Mouse (Mus musculus) bone marrow, adult 2 months (tissue): Measurements from ENCODE around the gene Atp2b4. TPM values are rescaled to one million over a fixed set of nuclear protein-coding genes. Genes with fewer than 3 reads are reported as not detected.

Experiments used
- H3K27ac ChIP-seq: fragments of 200-500 bp; 2 replicates; pipeline ENCODE4 v1.5.1; 2012; ENCODE audit warnings: low read depth, mild to moderate bottlenecking, control low read depth, inconsistent platforms, low read length; ENCODE audit not compliant: control insufficient read depth, poor library complexity, insufficient read depth
- H3K4me1 ChIP-seq: fragments of 200-500 bp; 2 replicates; pipeline ENCODE4 v1.6.1; 2011; ENCODE audit warnings: low read length; ENCODE audit not compliant: control insufficient read depth, insufficient read depth
- H3K4me3 ChIP-seq: fragments of 200-500 bp; replicated peaks from 2 replicates; pipeline ENCODE3; 2011; ENCODE audit warnings: mild to moderate bottlenecking, low read depth, low read length, control low read depth; ENCODE audit not compliant: control insufficient read depth
- CTCF ChIP-seq: fragments of 200-500 bp; IDR thresholded peaks from 2 replicates; pipeline ENCODE4 v1.5.1; 2011; ENCODE audit warnings: low read length, control low read depth; ENCODE audit not compliant: control insufficient read depth, insufficient read depth
- POLR2A ChIP-seq: fragments of 200-500 bp; IDR thresholded peaks from 2 replicates; pipeline ENCODE4 v1.6.1; 2011; ENCODE audit warnings: low read depth, mild to moderate bottlenecking, control low read depth, low read length, borderline replicate concordance; ENCODE audit not compliant: control insufficient read depth
- WGBS: fragments of 180-500 bp; shearing (Covaris S2); methylation state at CpG from one replicate; pipeline ENCODE4 v1.1.7; 2018; 5-methylcytosine and 5-hydroxymethylcytosine counted together
- polyA plus RNA-seq: library from polyadenylated mRNA; stranded (reverse); fragments of >200 nt; gene quantifications from 2 replicates; pipeline ENCODE4 v1.2.4, GENCODE M21; 2011; ENCODE audit warnings: low replicate concordance; ENCODE audit not compliant: missing spikeins, insufficient read depth, insufficient read length

Atp2b4 gene
- polyA plus RNA-seq, 1 experiment = 37.6 TPM

DNA sequence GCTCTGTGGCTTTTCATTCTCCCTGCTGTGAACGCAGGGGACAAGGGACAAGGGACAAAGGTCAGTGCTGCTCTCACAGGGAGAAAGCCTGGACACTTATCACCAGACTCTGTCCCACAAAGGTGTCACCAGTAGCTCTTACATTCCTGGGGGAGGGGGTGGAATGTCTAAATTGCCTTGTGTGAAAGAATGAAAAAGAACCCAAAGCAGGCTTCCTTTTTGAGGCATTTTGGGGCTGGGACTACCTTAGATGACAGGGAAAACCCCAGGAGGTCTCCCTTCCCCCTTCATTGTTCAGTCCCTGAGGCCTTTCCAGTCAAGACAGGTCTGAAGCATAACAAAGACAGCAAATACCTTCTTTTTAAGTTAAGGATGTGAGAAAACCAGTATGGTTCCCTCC lies 106.5 kb downstream of the Atp2b4 start:
- H3K4me1 ChIP-seq = peaks cover 9% of the 10 kb centered on the region
- TF ChIP-seq POLR2A (no peak), CTCF (no peak)
- H3K27ac ChIP-seq = peak overlapping the region; percentile 58
- WGBS = 44% methylated on average over 1 of the region's 1 CpGs
- H3K4me3 ChIP-seq = no peak overlapping the region

DNA sequence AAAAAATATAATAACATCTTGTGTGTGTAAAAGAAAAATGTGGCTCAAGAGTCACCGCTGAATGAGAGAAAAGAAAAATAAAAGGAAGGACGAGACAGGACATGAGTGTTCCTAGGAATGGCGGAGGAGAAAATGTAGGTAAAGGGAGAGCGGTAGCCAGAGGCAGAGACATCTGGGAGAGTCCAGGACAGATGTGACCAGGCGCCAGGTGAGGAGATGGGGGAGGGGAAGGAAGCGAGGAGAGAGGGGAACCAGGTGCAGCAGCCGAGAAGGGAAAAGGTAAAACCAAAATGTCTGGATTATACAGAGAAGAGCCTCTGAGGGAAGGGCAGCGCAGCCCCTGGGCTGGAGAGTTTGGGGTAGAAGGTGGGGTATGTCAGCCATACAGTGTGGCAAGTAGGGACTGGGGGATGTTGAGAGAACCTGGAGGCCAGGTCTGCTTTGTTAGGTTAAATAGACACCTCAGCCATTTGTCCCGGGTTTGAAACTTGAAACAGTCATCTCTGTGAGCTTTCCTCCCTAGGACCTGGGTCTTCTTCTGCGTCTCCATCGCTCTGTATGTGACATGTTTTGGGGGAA lies 107.2 kb downstream of the Atp2b4 start:
- WGBS = 83% methylated on average over 11 of the region's 11 CpGs
- H3K4me3 ChIP-seq = no peak overlapping the region
- 0 out of 2 replicates have a peak overlapping the region, but pooled peaks have one; percentile 6 for H3K27ac ChIP-seq
- peaks cover 9% of the 10 kb centered on the region for H3K4me1 ChIP-seq
- TF ChIP-seq CTCF (no peak), POLR2A (no peak)

DNA sequence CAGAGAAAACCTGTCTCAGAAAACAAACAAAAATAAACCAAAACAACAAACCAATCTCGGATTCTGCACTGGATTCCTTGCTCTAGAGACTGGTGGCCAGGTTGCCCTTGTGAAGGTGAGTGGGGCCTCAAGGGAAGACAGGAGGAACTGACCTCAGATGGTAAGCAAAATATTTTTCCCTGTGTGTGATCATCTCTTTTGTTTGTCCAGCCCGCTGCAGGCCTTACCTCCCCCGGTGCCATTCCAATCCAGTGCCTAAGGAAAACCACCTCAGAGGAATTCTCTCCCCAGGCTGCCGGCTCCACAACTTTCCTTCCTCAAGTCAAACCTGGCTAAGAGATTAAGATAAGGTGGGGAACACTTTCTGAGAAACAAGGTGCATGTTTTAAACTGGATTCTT lies 108.6 kb downstream of the Atp2b4 start:
- 73% methylated on average over 4 of the region's 4 CpGs for WGBS
- Histone ChIP-seq H3K4me1 (peaks cover 8% of the 10 kb centered on the region), H3K27ac (no peak overlapping the region), H3K4me3 (no peak overlapping the region)
- TF ChIP-seq POLR2A (no peak), CTCF (no peak)

DNA sequence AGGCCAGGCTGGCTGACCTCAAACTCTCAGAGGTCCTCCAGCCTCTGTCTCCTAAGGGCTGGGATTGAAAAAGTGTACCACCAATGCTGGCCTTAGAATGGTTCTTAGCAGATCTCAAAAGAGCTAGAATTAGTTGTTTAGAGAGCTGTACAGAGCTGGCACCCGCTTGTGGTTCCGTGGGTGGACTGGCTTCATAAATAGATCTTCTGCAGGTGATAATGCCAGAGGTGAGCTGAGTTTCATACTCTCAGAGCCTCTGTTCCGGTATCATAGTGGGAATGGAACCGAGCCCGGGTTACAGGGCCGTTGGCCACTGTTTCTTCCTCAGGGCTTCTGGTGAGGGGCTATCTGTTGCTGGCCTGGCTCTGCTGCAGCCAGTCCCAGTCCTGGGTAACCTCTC lies 109.8 kb downstream of the Atp2b4 start:
- WGBS = 75% methylated on average over 6 of the region's 6 CpGs
- H3K4me3 ChIP-seq = no peak overlapping the region
- peaks cover 8% of the 10 kb centered on the region for H3K4me1 ChIP-seq
- 0 out of 2 replicates have a peak overlapping the region, but pooled peaks have one; percentile 6 for H3K27ac ChIP-seq
- TF ChIP-seq CTCF (no peak), POLR2A (no peak)

DNA sequence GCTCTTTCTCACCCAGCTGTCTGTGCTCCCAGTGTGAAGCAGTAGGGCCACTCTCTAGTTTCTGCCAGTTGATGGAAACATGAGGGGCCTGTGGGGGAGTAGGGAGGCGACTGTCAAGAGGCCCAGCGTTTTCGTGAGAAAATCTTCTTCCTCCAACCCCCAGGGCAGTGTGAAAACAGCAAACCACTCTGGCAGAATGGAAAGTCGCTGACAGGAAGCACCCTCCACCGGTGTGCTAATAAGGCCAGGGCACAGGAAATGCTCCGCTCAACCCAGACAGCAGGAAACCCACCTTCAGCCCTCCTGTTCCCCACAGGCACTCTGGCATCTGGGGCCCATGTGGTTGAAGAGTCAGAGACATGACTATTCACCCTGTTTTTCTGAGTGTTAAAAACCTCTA lies 110.9 kb downstream of the Atp2b4 start, which contains the start of gene Lax1:
Gene Lax1, minus strand, starts transcription at position 212 of the 400 bp plus-strand sequence.
- H3K27ac ChIP-seq = peak within 1 kb of the TSS; percentile 86
- TF ChIP-seq POLR2A (no peak), CTCF (no peak)
- 2% methylated on average over 6 of the region's 6 CpGs for WGBS

DNA sequence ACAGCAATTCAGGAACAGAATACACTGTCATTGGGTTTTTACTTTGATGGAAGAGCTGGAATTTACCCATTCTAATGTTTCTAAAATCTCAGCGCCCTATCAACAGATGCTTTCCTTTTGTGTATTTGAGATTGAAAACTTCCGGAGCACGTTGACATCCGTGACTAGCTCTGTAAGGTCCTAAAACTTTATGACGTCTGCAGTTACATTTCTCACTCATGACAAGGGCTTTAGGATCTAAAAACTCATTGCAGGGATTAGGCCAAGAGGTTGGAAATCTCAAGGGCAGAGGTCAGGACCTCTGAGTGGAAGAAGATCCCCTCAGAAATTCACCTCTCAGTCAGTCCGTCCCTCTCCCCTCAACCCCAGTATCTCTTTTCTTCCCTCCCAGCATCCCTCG lies 112.5 kb downstream of the Atp2b4 start:
- TF ChIP-seq CTCF = no peak
- no peak for TF ChIP-seq POLR2A
- Histone ChIP-seq H3K4me1 (peaks cover 1% of the 10 kb centered on the region; the same call in 1 of the 2 replicates), H3K27ac (no peak overlapping the region), H3K4me3 (no peak overlapping the region)
- 46% methylated on average over 7 of the region's 7 CpGs for WGBS

More for the DNA sequence above, 110.9 kb downstream of the Atp2b4 start, which contains the start of gene Lax1:
- Histone ChIP-seq H3K4me1 (peaks cover 4% of the 10 kb centered on the region; the same call in 1 of the 2 replicates), H3K4me3 (peak within 1 kb of the TSS; percentile 62)

DNA sequence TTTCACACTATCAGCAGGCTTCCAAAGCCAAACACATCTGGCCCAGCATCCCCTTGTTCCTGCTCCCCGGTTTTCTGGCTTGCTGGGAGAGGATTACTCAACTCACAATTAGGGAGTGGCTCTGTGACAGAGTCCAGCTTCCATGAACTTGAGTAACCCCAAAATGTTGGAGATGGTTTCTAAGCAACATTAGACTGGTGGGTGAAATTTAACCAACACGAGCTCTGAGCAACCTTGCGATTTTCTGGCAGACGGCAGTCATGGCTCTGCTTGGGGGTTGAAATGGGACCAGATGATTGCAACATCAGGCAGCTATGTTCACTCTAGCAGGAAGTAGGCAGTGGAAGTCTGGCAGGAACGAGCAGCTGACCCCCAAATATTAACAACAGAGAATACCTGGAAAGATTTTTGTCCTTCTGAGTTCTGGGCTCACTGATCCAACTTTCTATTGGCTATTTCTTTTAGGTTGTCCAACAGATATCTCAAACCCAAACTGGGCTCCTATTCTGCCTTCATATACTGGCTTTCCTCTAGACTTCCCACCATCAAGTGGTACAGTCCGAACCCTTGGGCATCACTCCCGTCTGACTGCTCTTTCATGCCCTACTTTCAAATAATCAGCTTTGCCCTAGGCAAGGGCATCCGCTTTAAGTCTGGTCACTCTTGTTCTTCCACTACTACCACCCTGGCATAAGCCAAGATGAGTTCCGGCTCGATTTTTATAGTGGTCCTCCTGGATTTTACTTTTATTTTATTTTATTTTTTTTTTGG lies 114.9 kb downstream of the Atp2b4 start:
- no peak overlapping the region for H3K4me3 ChIP-seq
- H3K4me1 ChIP-seq = peaks cover 1% of the 10 kb centered on the region; the same call in 1 of the 2 replicates
- 52% methylated on average over 10 of the region's 10 CpGs for WGBS
- H3K27ac ChIP-seq = no peak overlapping the region
- no peak for TF ChIP-seq POLR2A

DNA sequence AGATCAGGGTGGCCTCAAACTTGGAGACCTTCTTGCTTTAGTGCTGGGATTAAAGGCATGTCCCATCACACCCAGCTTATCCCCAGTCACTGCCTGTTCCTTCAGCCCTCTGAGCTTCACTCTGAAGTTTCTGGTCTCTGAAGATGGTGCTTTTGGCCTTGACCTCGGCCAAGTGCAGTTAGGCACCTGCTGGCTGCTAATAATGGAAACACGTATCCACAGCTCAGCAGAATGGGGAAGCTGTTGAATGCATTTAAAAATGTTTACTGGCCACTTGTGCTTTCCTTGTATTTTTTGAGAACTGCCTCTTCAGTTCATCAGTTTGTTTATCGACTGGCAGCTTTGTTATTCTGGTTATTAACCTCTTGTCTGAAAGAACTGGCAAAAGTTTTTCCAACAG lies 129.0 kb downstream of the Atp2b4 start:
- no peak overlapping the region for H3K27ac ChIP-seq
- TF ChIP-seq POLR2A (no peak), CTCF (no peak)

More for the DNA sequence above, 129.0 kb downstream of the Atp2b4 start:
- 21% methylated on average over 3 of the region's 3 CpGs for WGBS
- no peaks in the 10 kb centered on the region; the same call in 1 of the 2 replicates for H3K4me1 ChIP-seq
- no peak overlapping the region for H3K4me3 ChIP-seq
